Mouse (Mus musculus): Measurements from ENCODE around the gene Rapgef3. TPM values are rescaled to one million over a fixed set of nuclear protein-coding genes. Genes with fewer than 3 reads are reported as not detected.

The Rapgef3 gene
- polyA plus RNA-seq, 1 experiment from 2014 or later, result 4.9 TPM

DNA sequence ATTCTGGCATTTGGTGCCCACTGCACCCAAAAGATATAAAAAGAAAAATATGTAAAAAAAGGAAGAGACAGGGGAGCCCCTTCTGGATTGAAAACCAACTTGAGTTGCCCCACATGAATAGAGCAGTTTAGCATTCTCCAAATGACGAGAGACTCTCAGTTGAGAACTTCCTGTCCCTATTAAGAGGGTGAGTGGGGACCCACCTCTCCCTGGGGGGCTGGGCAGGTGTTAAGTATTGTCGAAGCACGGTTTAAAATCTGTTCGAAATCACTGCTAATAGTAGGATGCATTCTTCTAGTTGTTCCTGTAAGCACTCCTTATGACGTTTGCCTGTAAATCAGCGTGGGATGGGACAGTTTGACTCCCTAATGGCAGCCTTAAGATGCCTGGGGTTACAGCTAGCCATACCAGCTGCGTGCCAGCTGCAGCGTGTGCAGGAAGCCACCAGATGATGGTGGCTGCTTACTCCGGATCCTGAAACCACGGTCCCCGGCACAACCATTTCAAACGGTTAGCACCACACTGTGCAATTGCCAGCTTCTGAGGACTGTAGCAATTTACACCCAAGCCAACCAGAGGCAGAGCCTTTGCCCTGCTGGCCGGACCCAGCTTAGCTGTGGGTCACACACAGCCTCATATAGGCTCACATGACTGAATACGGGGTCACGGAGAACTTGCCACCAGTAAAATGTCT, 46.6 kb downstream of the Rapgef3 start:
- no peaks in the 10 kb centered on the region for H3K36me3 ChIP-seq (ENCODE audit: control insufficient read depth, insufficient read depth, low read length)
- no peaks in the 10 kb centered on the region for H3K4me1 ChIP-seq (ENCODE audit: control insufficient read depth, insufficient read depth, low read length)
- 88% methylated on average over 15 of the region's 15 CpGs for WGBS
- H3K27ac ChIP-seq (ENCODE audit: low read depth, low read length), result no peak overlapping the region
- no peak overlapping the region for H3K4me2 ChIP-seq (ENCODE audit: low read length)
- H3K9me3 ChIP-seq (replicated peaks; ENCODE audit: control insufficient read depth, low read length), result no peaks in the 10 kb centered on the region
- no peak for DNase-seq (ENCODE audit: low spot score)
- ATAC-seq, result no peak
- H3K27me3 ChIP-seq (replicated peaks; ENCODE audit: control insufficient read depth, insufficient read depth, low read length), result no peaks in the 10 kb centered on the region
- no peak overlapping the region for H3K4me3 ChIP-seq (ENCODE audit: low read depth, low read length)
- H3K9ac ChIP-seq (ENCODE audit: low read length), result no peak overlapping the region

DNA sequence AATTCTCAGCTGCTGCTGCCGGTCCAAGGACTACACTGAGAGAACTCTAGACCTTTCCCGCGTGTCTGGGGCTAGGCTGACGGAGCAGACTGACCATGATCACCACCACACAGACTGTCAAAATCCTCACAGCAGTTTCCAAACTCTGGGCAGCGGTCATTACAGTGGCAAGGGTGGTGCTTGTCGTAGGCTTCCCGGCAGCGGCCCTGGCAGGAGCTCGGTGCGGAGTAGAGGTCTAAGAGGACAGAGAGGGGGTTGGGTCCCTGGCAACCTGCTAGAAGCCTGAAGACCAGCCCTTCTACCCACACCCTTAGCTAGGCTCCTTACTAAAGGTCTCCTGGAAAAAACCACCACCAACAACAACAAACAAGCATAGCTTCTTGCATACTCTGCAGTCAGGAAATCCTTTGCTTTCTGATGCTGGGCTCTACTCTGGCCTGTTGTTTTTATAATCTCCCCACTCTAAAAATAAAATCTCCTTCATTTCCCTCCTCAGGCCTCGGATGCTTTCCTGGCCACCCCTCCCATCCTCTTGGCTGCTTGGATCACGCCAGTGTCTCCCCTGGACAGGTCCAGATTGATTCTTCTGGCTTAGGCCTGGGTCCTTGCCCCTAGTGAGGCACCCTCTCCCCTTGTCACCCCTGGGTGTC, 47.6 kb downstream of the Rapgef3 start:
- DNase-seq (ENCODE audit: low spot score) (no peak), ATAC-seq (no peak)
- no peak overlapping the region for H3K27ac ChIP-seq (ENCODE audit: low read depth, low read length)
- no peak overlapping the region for H3K4me3 ChIP-seq (ENCODE audit: low read depth, low read length)
- no peaks in the 10 kb centered on the region for H3K9me3 ChIP-seq (replicated peaks; ENCODE audit: control insufficient read depth, low read length)
- H3K27me3 ChIP-seq (replicated peaks; ENCODE audit: control insufficient read depth, insufficient read depth, low read length), result no peaks in the 10 kb centered on the region
- no peak overlapping the region for H3K9ac ChIP-seq (ENCODE audit: low read length)
- WGBS, result 82% methylated on average over 12 of the region's 12 CpGs
- no peak overlapping the region for H3K4me2 ChIP-seq (ENCODE audit: low read length)
- H3K4me1 ChIP-seq (ENCODE audit: control insufficient read depth, insufficient read depth, low read length), result no peaks in the 10 kb centered on the region
- no peaks in the 10 kb centered on the region for H3K36me3 ChIP-seq (ENCODE audit: control insufficient read depth, insufficient read depth, low read length)

DNA sequence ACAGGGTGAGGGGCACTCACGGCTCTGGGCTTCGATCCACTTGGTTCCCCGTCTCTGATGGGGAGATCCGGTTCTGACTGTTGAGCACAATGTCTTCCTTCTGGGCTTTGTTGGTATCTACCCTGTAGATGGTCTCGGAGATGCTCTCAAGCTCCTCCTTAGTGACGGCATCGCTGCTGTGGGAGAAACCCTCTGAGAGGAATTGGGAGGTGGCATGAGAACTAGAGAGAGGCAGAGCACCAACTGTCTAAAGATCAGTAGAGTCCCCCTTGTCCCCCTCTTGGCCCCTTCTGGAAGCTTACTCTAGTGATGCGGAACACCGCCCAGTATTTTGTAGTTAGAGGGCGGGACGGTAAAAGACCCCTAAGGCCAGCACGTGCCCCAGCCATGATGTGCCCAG, 48.3 kb downstream of the Rapgef3 start:
- Histone ChIP-seq H3K4me3 (ENCODE audit: low read depth, low read length) (no peak overlapping the region), H3K36me3 (ENCODE audit: control insufficient read depth, insufficient read depth, low read length) (no peaks in the 10 kb centered on the region), H3K4me2 (ENCODE audit: low read length) (no peak overlapping the region), H3K9me3 (replicated peaks; ENCODE audit: control insufficient read depth, low read length) (no peaks in the 10 kb centered on the region), H3K27ac (ENCODE audit: low read depth, low read length) (no peak overlapping the region), H3K27me3 (replicated peaks; ENCODE audit: control insufficient read depth, insufficient read depth, low read length) (no peaks in the 10 kb centered on the region), H3K9ac (ENCODE audit: low read length) (no peak overlapping the region), H3K4me1 (ENCODE audit: control insufficient read depth, insufficient read depth, low read length) (no peaks in the 10 kb centered on the region)
- 90% methylated on average over 12 of the region's 12 CpGs for WGBS
- DNase-seq (ENCODE audit: low spot score) (no peak), ATAC-seq (no peak)

DNA sequence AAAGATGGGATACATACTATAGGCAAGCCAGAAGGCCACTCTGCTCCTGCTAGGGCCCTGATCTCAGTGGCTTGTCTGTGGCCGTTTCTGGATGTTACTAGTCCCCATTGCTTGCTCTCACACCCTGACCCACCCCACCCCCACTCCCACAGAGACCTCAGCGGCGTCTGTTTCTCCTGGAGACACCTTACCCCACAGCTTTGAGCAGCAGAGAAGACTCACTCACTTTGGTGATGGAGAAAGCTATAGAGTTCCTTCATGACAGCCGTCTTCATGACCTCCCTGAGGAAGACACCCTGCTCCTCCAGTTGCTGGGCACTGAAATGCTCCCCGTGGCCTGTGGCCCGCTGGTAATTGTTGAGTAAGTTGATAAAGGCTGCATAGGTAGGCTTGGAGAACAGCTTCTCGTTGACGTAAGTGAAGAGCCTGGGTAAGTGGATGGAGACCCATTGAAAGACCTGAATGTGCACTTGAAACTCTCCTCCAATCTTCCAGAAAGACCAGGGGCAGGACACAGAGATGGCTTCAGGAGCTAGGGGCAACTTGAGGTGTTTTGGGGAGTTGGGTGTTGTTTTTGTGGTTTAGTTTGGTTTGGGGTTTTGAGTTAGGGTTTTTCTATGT, 49.1 kb downstream of the Rapgef3 start:
- no peak overlapping the region for H3K4me2 ChIP-seq (ENCODE audit: low read length)
- WGBS, result 90% methylated on average over 8 of the region's 8 CpGs
- no peak for DNase-seq (ENCODE audit: low spot score)
- no peaks in the 10 kb centered on the region for H3K9me3 ChIP-seq (replicated peaks; ENCODE audit: control insufficient read depth, low read length)
- no peak overlapping the region for H3K4me3 ChIP-seq (ENCODE audit: low read depth, low read length)
- H3K36me3 ChIP-seq (ENCODE audit: control insufficient read depth, insufficient read depth, low read length), result no peaks in the 10 kb centered on the region
- no peaks in the 10 kb centered on the region for H3K27me3 ChIP-seq (replicated peaks; ENCODE audit: control insufficient read depth, insufficient read depth, low read length)
- ATAC-seq, result no peak
- H3K9ac ChIP-seq (ENCODE audit: low read length), result no peak overlapping the region
- no peak overlapping the region for H3K27ac ChIP-seq (ENCODE audit: low read depth, low read length)
- H3K4me1 ChIP-seq (ENCODE audit: control insufficient read depth, insufficient read depth, low read length), result no peaks in the 10 kb centered on the region

DNA sequence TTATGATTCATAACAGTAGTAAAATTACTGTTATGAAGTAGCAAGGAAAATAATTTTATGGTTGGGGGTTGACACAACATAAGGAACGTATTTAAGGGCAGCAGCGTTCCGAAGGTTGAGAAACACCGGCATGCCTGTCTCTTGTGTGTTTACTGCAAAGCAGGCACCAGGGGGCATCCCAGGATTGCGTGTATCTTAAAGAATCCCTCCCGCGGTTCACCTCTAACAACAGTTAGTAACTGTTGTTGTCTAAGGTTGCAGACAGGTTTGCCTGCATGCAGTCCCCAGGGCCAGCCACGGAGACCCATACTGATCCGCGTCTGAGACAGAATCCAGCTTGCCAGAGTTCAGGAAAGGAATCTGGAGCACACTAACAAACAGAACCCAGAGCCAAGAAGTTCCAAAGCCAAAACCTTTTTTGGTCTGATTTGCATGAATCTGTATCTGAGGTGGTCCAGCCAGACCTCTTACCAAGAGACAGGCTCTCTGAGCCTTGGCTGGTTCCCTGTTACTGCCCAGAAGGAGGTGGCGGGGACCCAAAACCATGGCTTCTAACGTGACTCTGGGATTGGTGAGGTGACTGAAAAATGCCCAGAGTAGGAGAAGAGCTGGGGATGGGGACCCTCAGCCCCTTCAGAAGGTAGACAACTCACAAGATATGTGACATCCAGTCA, 49.8 kb downstream of the Rapgef3 start:
- H3K9me3 ChIP-seq (replicated peaks; ENCODE audit: control insufficient read depth, low read length), result no peaks in the 10 kb centered on the region
- 33% methylated on average over 12 of the region's 12 CpGs for WGBS
- no peaks in the 10 kb centered on the region for H3K36me3 ChIP-seq (ENCODE audit: control insufficient read depth, insufficient read depth, low read length)
- H3K27ac ChIP-seq (ENCODE audit: low read depth, low read length), result no peak overlapping the region
- ATAC-seq (peak; percentile 55; the same call in 1 of the 2 replicates), DNase-seq (ENCODE audit: low spot score) (peak; percentile 83)
- H3K9ac ChIP-seq (ENCODE audit: low read length), result no peak overlapping the region
- no peak overlapping the region for H3K4me3 ChIP-seq (ENCODE audit: low read depth, low read length)
- H3K27me3 ChIP-seq (replicated peaks; ENCODE audit: control insufficient read depth, insufficient read depth, low read length), result no peaks in the 10 kb centered on the region
- no peak overlapping the region for H3K4me2 ChIP-seq (ENCODE audit: low read length)
- no peaks in the 10 kb centered on the region for H3K4me1 ChIP-seq (ENCODE audit: control insufficient read depth, insufficient read depth, low read length)

DNA sequence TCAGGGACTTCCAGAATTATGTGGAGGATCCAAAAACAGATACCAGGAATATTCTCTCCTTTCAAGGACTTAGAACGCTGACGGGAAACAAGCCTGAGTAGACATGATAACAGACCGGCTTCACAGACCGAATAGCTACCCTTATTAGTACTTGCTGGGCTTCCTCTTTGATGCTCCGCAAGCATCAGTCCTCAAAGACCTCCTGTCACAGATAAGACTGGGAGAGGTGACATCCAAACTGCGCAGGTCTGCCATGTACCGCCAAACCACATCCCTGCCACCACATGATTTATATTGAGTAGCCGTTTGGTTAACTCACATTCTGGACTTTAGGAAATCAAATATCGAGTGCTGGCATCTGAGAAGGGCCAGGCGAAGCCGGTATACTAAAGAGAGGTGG, 51.0 kb downstream of the Rapgef3 start:
- no peak overlapping the region for H3K9ac ChIP-seq (ENCODE audit: low read length)
- H3K36me3 ChIP-seq (ENCODE audit: control insufficient read depth, insufficient read depth, low read length), result no peaks in the 10 kb centered on the region
- no peak overlapping the region for H3K27ac ChIP-seq (ENCODE audit: low read depth, low read length)
- no peaks in the 10 kb centered on the region for H3K27me3 ChIP-seq (replicated peaks; ENCODE audit: control insufficient read depth, insufficient read depth, low read length)
- no peaks in the 10 kb centered on the region for H3K9me3 ChIP-seq (replicated peaks; ENCODE audit: control insufficient read depth, low read length)
- 94% methylated on average over 11 of the region's 11 CpGs for WGBS
- ATAC-seq (no peak), DNase-seq (ENCODE audit: low spot score) (no peak)
- H3K4me2 ChIP-seq (ENCODE audit: low read length), result no peak overlapping the region
- H3K4me1 ChIP-seq (ENCODE audit: control insufficient read depth, insufficient read depth, low read length), result no peaks in the 10 kb centered on the region
- no peak overlapping the region for H3K4me3 ChIP-seq (ENCODE audit: low read depth, low read length)

DNA sequence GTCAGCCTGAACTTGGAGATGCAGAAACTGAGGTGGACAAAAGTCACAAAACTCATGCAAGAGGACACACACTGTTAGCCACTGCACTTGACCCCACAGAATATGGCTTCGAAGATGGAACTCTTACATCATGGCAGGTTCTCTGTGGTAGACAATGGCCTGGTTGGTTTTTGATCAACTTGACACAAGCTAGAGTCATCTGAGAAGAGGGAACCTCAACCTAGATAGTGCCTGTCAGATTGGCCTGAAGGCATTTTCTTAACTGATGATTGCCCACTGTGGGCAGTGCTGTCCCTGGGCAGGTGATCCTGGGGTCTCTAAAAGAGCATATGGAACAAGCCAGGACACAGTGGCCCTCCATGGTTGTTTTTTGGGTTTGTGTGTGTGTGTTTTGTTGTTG, 52.0 kb downstream of the Rapgef3 start:
- H3K36me3 ChIP-seq (ENCODE audit: control insufficient read depth, insufficient read depth, low read length), result no peaks in the 10 kb centered on the region
- H3K4me3 ChIP-seq (ENCODE audit: low read depth, low read length), result no peak overlapping the region
- DNase-seq (ENCODE audit: low spot score), result no peak
- 88% methylated on average over 1 of the region's 1 CpGs for WGBS
- ATAC-seq, result no peak
- no peak overlapping the region for H3K9ac ChIP-seq (ENCODE audit: low read length)
- no peak overlapping the region for H3K27ac ChIP-seq (ENCODE audit: low read depth, low read length)
- H3K27me3 ChIP-seq (replicated peaks; ENCODE audit: control insufficient read depth, insufficient read depth, low read length), result no peaks in the 10 kb centered on the region
- H3K9me3 ChIP-seq (replicated peaks; ENCODE audit: control insufficient read depth, low read length), result no peaks in the 10 kb centered on the region
- H3K4me2 ChIP-seq (ENCODE audit: low read length), result no peak overlapping the region
- H3K4me1 ChIP-seq (ENCODE audit: control insufficient read depth, insufficient read depth, low read length), result no peaks in the 10 kb centered on the region

DNA sequence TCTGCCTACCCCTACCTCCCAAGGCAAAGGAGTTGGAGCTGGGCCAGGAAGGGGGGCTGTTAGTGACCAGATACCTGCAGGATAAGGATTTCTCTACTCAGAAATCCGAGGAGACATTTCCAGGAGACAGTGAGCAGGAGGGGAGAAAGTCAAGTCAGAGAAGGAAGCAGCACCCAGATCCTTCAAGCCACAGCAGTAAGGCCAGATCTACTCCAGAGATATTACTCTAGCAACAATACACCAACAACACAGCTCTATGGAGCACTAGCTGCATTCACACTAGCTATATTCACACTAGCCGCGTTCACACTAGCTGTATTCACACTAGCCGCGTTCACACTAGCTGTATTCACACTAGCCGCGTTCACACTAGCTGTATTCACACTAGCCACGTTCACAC, 52.7 kb downstream of the Rapgef3 start:
- H3K9me3 ChIP-seq (replicated peaks; ENCODE audit: control insufficient read depth, low read length), result no peaks in the 10 kb centered on the region
- ATAC-seq, result no peak

DNA sequence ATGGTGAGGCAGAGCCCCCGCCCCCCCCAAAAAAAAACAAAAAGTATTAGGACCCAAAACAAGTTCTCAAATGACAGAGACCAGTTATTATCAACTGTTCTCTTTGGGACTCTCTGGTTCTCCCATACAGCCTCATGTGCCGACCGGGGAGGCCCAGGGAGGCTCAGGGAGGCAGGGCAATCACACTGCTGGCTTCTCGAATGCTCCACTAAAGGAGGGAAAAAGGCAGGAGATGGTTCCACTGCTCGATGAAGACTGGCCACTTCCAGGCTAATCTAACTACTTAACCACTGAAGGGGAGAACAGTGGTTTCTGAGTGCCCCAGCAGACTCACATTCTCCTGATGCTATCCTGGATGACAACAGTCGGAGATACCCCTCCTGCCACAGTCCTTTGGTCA, 55.2 kb downstream of the Rapgef3 start:
- Histone ChIP-seq H3K27me3 (replicated peaks; ENCODE audit: control insufficient read depth, insufficient read depth, low read length) (no peaks in the 10 kb centered on the region), H3K9ac (ENCODE audit: low read length) (no peak overlapping the region), H3K36me3 (ENCODE audit: control insufficient read depth, insufficient read depth, low read length) (no peaks in the 10 kb centered on the region), H3K4me3 (ENCODE audit: low read depth, low read length) (no peak overlapping the region), H3K27ac (ENCODE audit: low read depth, low read length) (no peak overlapping the region), H3K4me2 (ENCODE audit: low read length) (no peak overlapping the region), H3K4me1 (ENCODE audit: control insufficient read depth, insufficient read depth, low read length) (no peaks in the 10 kb centered on the region), H3K9me3 (replicated peaks; ENCODE audit: control insufficient read depth, low read length) (no peaks in the 10 kb centered on the region)
- DNase-seq (ENCODE audit: low spot score) (no peak), ATAC-seq (no peak)
- 72% methylated on average over 6 of the region's 6 CpGs for WGBS

More for the DNA sequence above, 52.7 kb downstream of the Rapgef3 start:
- Histone ChIP-seq H3K36me3 (ENCODE audit: control insufficient read depth, insufficient read depth, low read length) (no peaks in the 10 kb centered on the region), H3K4me2 (ENCODE audit: low read length) (no peak overlapping the region), H3K27ac (ENCODE audit: low read depth, low read length) (no peak overlapping the region), H3K4me1 (ENCODE audit: control insufficient read depth, insufficient read depth, low read length) (no peaks in the 10 kb centered on the region), H3K27me3 (replicated peaks; ENCODE audit: control insufficient read depth, insufficient read depth, low read length) (no peaks in the 10 kb centered on the region), H3K4me3 (ENCODE audit: low read depth, low read length) (no peak overlapping the region), H3K9ac (ENCODE audit: low read length) (no peak overlapping the region)
- DNase-seq (ENCODE audit: low spot score), result no peak
- 88% methylated on average over 8 of the region's 8 CpGs for WGBS
